ENCODE assay signal across 13 mouse cellular contexts in genomic region chr2:33260772-33261171, GRCm38 (mm10). TPM values are rescaled to one million over a fixed set of nuclear protein-coding genes. Genes with fewer than 3 reads are reported as not detected.
DNase-seq lines count a peak whose midpoint lies in the region; ATAC-seq lines count a peak whose summit lies in the region.
"Had no signal": no experiment of that assay in that cellular context is flagged by ENCODE, and none has a peak within 500 bp of the region (broad histone marks: within the 10 kb centered on the region; RNA-seq: fewer than 3 reads in every experiment).

No protein-coding gene starts in this region.

- H3K36me3 ChIP-seq in heart, embryonic 16.5 days (ENCODE audit: control insufficient read depth, insufficient read depth) = no peaks in the 10 kb centered on the region

- H3K9ac ChIP-seq in heart, embryonic 16.5 days (ENCODE audit: low read length) = no peak overlapping the region
- H3K9ac ChIP-seq: neural tube, embryonic 13.5 days had no signal

- H3K27me3 ChIP-seq in heart, embryonic 16.5 days (ENCODE audit: control insufficient read depth, insufficient read depth, low read length) = no peaks in the 10 kb centered on the region
- H3K27me3 ChIP-seq: neural tube, embryonic 13.5 days had no signal

- no peak overlapping the region for H3K4me3 ChIP-seq in heart, embryonic 16.5 days (ENCODE audit: low read length)
- H3K4me3 ChIP-seq: neural tube, embryonic 13.5 days had no signal

- DNase-seq in heart, adult 18-20 months = no peak
- peak; percentile 72 to 80 for DNase-seq in frontal cortex, adult 2 months (ENCODE audit: extremely low spot score in 1 of 2, low spot score in 1 of 2)
- peak; percentile 37 for DNase-seq in layer of hippocampus, adult 9-10 months (ENCODE audit: low spot score)
- peak; percentile 14 for DNase-seq in left cerebral cortex, postnatal 4 days
- no peak for DNase-seq in gastrocnemius, postnatal 25 days
- DNase-seq in lung, postnatal 14 days = no peak
- DNase-seq in gastrocnemius, adult 18-20 months (ENCODE audit: low spot score) = no peak
- DNase-seq: adrenal gland, postnatal 14 days; lung, postnatal 10 days; midbrain, embryonic 14.5 days had no signal

- H3K4me2 ChIP-seq in heart, embryonic 16.5 days (ENCODE audit: low read depth, low read length) = no peak overlapping the region
- H3K4me2 ChIP-seq: neural tube, embryonic 13.5 days had no signal

- H3K4me1 ChIP-seq in heart, embryonic 16.5 days (ENCODE audit: control insufficient read depth, insufficient read depth, low read length) = peaks cover 23% of the 10 kb centered on the region

- H3K27ac ChIP-seq in heart, embryonic 16.5 days (ENCODE audit: low read length) = peak overlapping the region; percentile 59
- H3K27ac ChIP-seq: neural tube, embryonic 13.5 days had no signal

- ATAC-seq in heart, embryonic 16.5 days (replicated peaks; ENCODE audit: extremely low read depth, insufficient read depth, low FRiP score) = peak; percentile 52; the same call in 1 of the 2 replicates
- ATAC-seq: hindbrain, embryonic 16.5 days had no signal

- 57% methylated on average over 8 of the region's 8 CpGs for WGBS in heart, embryonic 16.5 days

- intact Hi-C loops in left cerebral cortex, postnatal 4 days (cut with DNase I) = no loop called here

- H3K9me3 ChIP-seq in heart, embryonic 16.5 days (replicated peaks; ENCODE audit: control insufficient read depth, low read length) = no peaks in the 10 kb centered on the region
- H3K9me3 ChIP-seq: neural tube, embryonic 13.5 days had no signal

RNA-seq across cellular contexts. Expression of gene Angptl2, which starts 44.9 kb away (rescaled TPM):
- polyA plus RNA-seq in heart, embryonic 16.5 days (2015; fragmentation: Nextera tagmentation; extraction: Ambion mirVana) = 75.1 and 76.4 TPM in 2 replicates
- total RNA-seq in heart, adult 18-20 months (2021) = 10 to 100 TPM; 38.7 to 43.8 TPM
- polyA plus RNA-seq in frontal cortex, adult 2 months (2012; rRNA removed) = 4.6 and 7.2 TPM in 2 replicates
- total RNA-seq in left cerebral cortex, postnatal 4 days (2021) = 1 to 10 TPM; 4.7 to 7.2 TPM
- total RNA-seq in gastrocnemius, postnatal 25 days (2021) = 10 to 100 TPM; 64.2 to 68.7 TPM
- total RNA-seq in gastrocnemius, adult 18-20 months (2021) = 10 to 100 TPM; 29.6 to 48.6 TPM

Comparison
In these comparisons a context has a peak if more than half of its experiments do, and no peak if none do; other contexts are left out.
1. DNase-seq: peak in frontal cortex, adult 2 months (2 of 2), layer of hippocampus, adult 9-10 months (single experiment) and left cerebral cortex, postnatal 4 days (single experiment); none in heart, adult 18-20 months (0 of 2), gastrocnemius, postnatal 25 days (single experiment), lung, postnatal 14 days (single experiment) and gastrocnemius, adult 18-20 months (single experiment).